In genomic region chr5:68470162-68470561, GRCm38 (mm10) we compare ENCODE assay signal across 17 mouse cellular contexts.
DNase-seq lines count a peak whose midpoint lies in the region; ATAC-seq lines count a peak whose summit lies in the region.
"Had no signal": no experiment of that assay in that cellular context is flagged by ENCODE, and none has a peak within 500 bp of the region (broad histone marks: within the 10 kb centered on the region; RNA-seq: fewer than 3 reads in every experiment).

No protein-coding gene starts in this region.

- H3K4me1 ChIP-seq in forebrain, embryonic 14.5 days (ENCODE audit: control insufficient read depth, insufficient read depth, low read length) = no peaks in the 10 kb centered on the region
- no peaks in the 10 kb centered on the region for H3K4me1 ChIP-seq in forebrain, embryonic 15.5 days
- H3K4me1 ChIP-seq: forebrain, embryonic 13.5 days; limb, embryonic 15.5 days; neural tube, embryonic 12.5 days had no signal

- WGBS in forebrain, embryonic 14.5 days = 68% methylated on average over 2 of the region's 2 CpGs
- WGBS in forebrain, embryonic 15.5 days = 50% methylated on average over 2 of the region's 2 CpGs

- DNase-seq in forebrain, embryonic 14.5 days (ENCODE audit: low spot score) = peak; percentile 25
- DNase-seq in Muller cell, postnatal 12 days (ENCODE audit: inconsistent ontology term) = peak; percentile 42
- peak; percentile 1 for DNase-seq in adrenal gland, postnatal 25 days
- DNase-seq in cerebellum, adult 9-10 months = peak; percentile 92
- no peak for DNase-seq in gastrocnemius, postnatal 25 days
- DNase-seq: B cell, adult 2 months; embryo, embryonic 11 days; gastrocnemius, adult 2 months; heart, adult 11 months; heart, postnatal 4 days; kidney, adult 2 months; kidney, postnatal 4 days had no signal

- no peak overlapping the region for H3K4me3 ChIP-seq in forebrain, embryonic 14.5 days (ENCODE audit: low read depth, low read length)
- H3K4me3 ChIP-seq in forebrain, embryonic 15.5 days = no peak overlapping the region
- H3K4me3 ChIP-seq: forebrain, embryonic 13.5 days; gastrocnemius, adult 2 months; limb, embryonic 15.5 days; neural tube, embryonic 12.5 days had no signal

- no peak overlapping the region for H3K9ac ChIP-seq in forebrain, embryonic 14.5 days (ENCODE audit: low read length)
- no peak overlapping the region for H3K9ac ChIP-seq in forebrain, embryonic 15.5 days (replicated peaks)
- H3K9ac ChIP-seq: forebrain, embryonic 13.5 days; limb, embryonic 15.5 days; neural tube, embryonic 12.5 days had no signal

- no peaks in the 10 kb centered on the region for H3K9me3 ChIP-seq in forebrain, embryonic 14.5 days (replicated peaks; ENCODE audit: control insufficient read depth, low read length)
- no peaks in the 10 kb centered on the region for H3K9me3 ChIP-seq in forebrain, embryonic 15.5 days
- H3K9me3 ChIP-seq: forebrain, embryonic 13.5 days; limb, embryonic 15.5 days; neural tube, embryonic 12.5 days had no signal

- no peaks in the 10 kb centered on the region for H3K36me3 ChIP-seq in forebrain, embryonic 14.5 days (ENCODE audit: control insufficient read depth, insufficient read depth, low read length)
- no peaks in the 10 kb centered on the region for H3K36me3 ChIP-seq in forebrain, embryonic 15.5 days
- H3K36me3 ChIP-seq: limb, embryonic 15.5 days; neural tube, embryonic 12.5 days had no signal

- ATAC-seq in forebrain, embryonic 14.5 days = no peak; the same call in 1 of the 2 replicates
- no peak for ATAC-seq in forebrain, embryonic 15.5 days (replicated peaks)
- ATAC-seq in activated CD4-positive, CD25-positive, alpha-beta regulatory T cell, adult 4 months = no peak
- ATAC-seq: forebrain, embryonic 13.5 days had no signal

- no peak overlapping the region for H3K27ac ChIP-seq in forebrain, embryonic 14.5 days (ENCODE audit: low read depth, low read length)
- H3K27ac ChIP-seq in forebrain, embryonic 15.5 days (replicated peaks) = no peak overlapping the region
- H3K27ac ChIP-seq: forebrain, embryonic 13.5 days; gastrocnemius, adult 2 months; limb, embryonic 15.5 days; neural tube, embryonic 12.5 days had no signal

- H3K27me3 ChIP-seq in forebrain, embryonic 14.5 days (replicated peaks; ENCODE audit: control insufficient read depth, insufficient read depth, low read length) = no peaks in the 10 kb centered on the region
- no peaks in the 10 kb centered on the region for H3K27me3 ChIP-seq in forebrain, embryonic 15.5 days
- H3K27me3 ChIP-seq: forebrain, embryonic 13.5 days; limb, embryonic 15.5 days; neural tube, embryonic 12.5 days had no signal

- H3K4me2 ChIP-seq in forebrain, embryonic 14.5 days (ENCODE audit: low read length) = no peak overlapping the region
- no peak overlapping the region for H3K4me2 ChIP-seq in forebrain, embryonic 15.5 days (replicated peaks)
- H3K4me2 ChIP-seq: forebrain, embryonic 13.5 days; limb, embryonic 15.5 days; neural tube, embryonic 12.5 days had no signal
